Mouse (Mus musculus) cortical plate, adult 2 months (tissue): ENCODE measurements around the gene Tsc22d4. TPM values are rescaled to one million over a fixed set of nuclear protein-coding genes. Genes with fewer than 3 reads are reported as not detected.
A peak's percentile ranks its signal among the peaks of the same experiment; 100 is the strongest.

Source experiments
- H3K27ac ChIP-seq: fragments of 200-500 bp; 2 replicates; pipeline ENCODE4 v1.5.1; 2012; ENCODE audit warnings: low read length, control low read depth, inconsistent platforms; ENCODE audit not compliant: insufficient read depth
- H3K4me1 ChIP-seq: fragments of 200-500 bp; 2 replicates; pipeline ENCODE4 v1.6.1; 2011; ENCODE audit warnings: low read length; ENCODE audit not compliant: control insufficient read depth, insufficient read depth
- H3K4me3 ChIP-seq: fragments of 200-500 bp; 2 replicates; pipeline ENCODE4 v1.5.1; 2011; ENCODE audit warnings: mild to moderate bottlenecking, low read length, control low read depth; ENCODE audit not compliant: insufficient read depth
- CTCF ChIP-seq: fragments of 200-500 bp; IDR thresholded peaks from 2 replicates; pipeline ENCODE4 v1.5.1; 2011; ENCODE audit warnings: mild to moderate bottlenecking, control low read depth, low read length; ENCODE audit not compliant: insufficient read depth; ENCODE audit errors: extremely low read depth
- POLR2A ChIP-seq: fragments of 200-500 bp; IDR thresholded peaks from 2 replicates; pipeline ENCODE4 v1.6.1; 2011; ENCODE audit warnings: mild to moderate bottlenecking, low read length, control low read depth; ENCODE audit not compliant: insufficient read depth; ENCODE audit errors: extremely low read depth
- polyA plus RNA-seq: library from polyadenylated mRNA; depleted of rRNA; stranded (reverse); fragments of >200 nt; gene quantifications from 2 replicates; pipeline ENCODE4 v1.2.3, GENCODE M21; 2012

Tsc22d4 gene
- polyA plus RNA-seq, 1 experiment, result 366 TPM

- no peaks in the 10 kb centered on the region for H3K4me1 ChIP-seq
- H3K4me3 ChIP-seq, result no peak overlapping the region
- H3K27ac ChIP-seq, result no peak overlapping the region
- no peak for TF ChIP-seq CTCF
- TF ChIP-seq POLR2A, result no peak
Observed at GRCm38 (mm10) chr5:137723840-137724239, 21.7 kb upstream of the Tsc22d4 start.

DNA sequence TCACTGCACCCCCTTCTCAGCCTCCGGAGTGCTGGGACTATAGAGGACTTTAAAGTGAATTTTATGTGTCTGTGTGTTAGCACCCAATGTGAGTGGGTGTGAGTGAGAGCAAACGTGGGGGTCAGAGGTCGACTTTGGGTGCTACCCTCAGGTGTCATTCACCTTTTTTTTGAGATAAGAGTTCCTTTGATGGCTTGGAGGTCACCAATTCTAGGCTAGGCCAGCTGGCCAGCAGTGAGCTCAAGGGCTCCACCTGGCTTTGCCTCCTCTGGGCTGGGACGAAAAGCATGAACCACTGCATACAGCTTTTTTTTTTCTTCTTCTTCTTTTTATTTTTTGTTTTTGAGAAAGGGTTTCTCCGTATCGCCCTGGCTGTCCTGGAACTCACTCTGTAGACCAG lies 18.8 kb upstream of the Tsc22d4 start:
- no peak for TF ChIP-seq POLR2A
- no peak for TF ChIP-seq CTCF
- Histone ChIP-seq H3K4me3 (no peak overlapping the region), H3K4me1 (no peaks in the 10 kb centered on the region)

GRCm38 (mm10) chr5:137733638-137734288 lies 11.8 kb upstream of the Tsc22d4 start:
- H3K4me1 ChIP-seq, result peaks cover 7% of the 10 kb centered on the region
- H3K4me3 ChIP-seq, result peak overlapping the region; percentile 14
- no peak for TF ChIP-seq CTCF
- H3K27ac ChIP-seq, result 0 out of 2 replicates have a peak overlapping the region, but pooled peaks have one; percentile 8

More for the DNA sequence above, 18.8 kb upstream of the Tsc22d4 start:
- no peak overlapping the region for H3K27ac ChIP-seq

DNA sequence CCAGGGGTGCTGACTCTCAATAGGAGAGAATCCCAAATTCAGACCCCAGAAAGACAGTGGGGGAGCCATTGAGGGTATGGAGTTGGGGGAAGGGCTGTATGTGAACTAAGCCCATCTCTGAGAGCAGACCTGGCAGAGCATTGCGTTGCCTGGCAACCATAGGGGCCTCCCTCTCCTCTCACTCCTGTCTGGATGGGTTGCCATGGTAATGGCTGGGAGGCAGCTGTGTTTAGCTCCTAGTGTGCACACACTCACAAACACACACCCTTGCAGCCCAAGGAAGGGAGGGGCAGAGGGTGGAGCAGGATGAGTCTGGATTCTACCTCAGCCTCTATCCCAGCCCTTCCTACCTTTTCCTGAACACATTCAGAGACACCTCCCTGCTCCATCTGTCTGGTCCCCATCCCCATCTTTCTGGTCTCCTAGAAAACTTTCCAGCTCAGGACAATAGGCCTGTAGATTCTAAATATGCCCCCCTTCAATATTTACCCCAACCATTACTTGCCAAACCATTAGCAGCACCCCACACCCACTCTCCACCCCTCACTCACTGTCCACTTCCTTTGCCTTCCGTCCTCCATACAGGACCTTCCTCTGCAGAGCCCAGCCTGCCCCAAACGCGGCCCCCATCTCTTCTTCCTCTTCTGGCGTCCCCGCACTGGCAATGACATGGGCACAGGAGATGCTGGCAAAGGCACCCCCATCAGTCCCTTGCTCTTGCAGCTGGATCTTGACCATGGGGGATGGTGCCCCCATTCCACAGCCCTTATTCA lies 11.1 kb upstream of the Tsc22d4 start:
- TF ChIP-seq CTCF, result no peak
- TF ChIP-seq POLR2A, result peak; percentile 56; the same call in 1 of the 2 replicates
- Histone ChIP-seq H3K4me1 (peaks cover 7% of the 10 kb centered on the region), H3K27ac (peak overlapping the region; percentile 12; the same call in 1 of the 2 replicates), H3K4me3 (no peak overlapping the region)

DNA sequence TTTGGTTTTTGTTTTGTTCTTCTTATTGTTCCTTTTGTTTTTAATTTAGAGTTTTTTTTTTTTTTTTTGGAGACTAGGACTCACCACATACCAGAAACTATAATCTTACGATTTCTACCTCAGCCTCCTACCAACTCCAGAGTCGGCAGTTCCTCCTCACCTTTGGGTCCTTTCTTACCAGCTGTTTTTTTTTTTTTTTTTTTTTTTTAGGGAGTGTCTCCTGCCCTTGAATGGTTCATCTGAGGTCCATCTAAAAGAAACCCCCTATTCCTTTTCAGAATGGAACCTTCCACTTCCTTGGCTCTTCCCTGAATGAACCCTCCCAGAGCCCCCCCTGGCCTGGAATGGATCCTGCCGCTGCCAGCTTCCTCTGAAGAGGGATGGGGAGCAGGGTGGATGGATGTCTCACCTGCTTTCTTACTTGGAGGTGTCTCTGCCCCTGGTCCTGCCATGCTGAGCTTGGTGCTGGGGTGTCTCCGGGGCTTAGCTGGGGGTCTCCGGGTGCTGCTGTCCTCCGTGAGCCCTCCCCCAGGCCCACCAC lies 8.1 kb upstream of the Tsc22d4 start:
- H3K4me3 ChIP-seq, result no peak overlapping the region; the same call in 1 of the 2 replicates
- TF ChIP-seq CTCF (no peak), POLR2A (0 out of 2 replicates have a peak, but pooled peaks have one; percentile 31)
- peaks cover 7% of the 10 kb centered on the region for H3K4me1 ChIP-seq
- H3K27ac ChIP-seq, result no peak overlapping the region

DNA sequence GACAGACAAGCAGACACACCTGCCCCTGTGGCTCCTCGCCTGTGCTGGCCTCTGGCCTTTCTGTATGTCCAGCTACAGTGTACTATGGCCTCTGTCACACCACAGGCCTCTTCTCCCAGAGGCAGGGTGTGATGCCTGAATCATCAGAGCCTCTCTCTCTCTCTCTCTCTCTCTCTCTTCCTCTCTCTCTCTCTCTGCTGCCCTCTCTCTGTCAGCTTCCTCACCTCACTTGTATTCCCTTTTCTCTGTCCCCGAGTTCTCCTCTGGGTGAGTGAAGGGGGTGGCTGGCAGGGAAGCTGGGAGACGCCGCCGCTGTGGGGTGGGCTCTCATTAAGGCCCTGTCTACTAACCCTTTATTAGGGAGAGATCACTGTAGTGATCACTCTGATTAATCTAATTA lies 7.0 kb upstream of the Tsc22d4 start:
- TF ChIP-seq CTCF, result peak; percentile 42; the same call in 1 of the 2 replicates
- TF ChIP-seq POLR2A, result no peak
- Histone ChIP-seq H3K4me1 (peaks cover 7% of the 10 kb centered on the region), H3K4me3 (peak overlapping the region; percentile 9; the same call in 1 of the 2 replicates), H3K27ac (0 out of 2 replicates have a peak overlapping the region, but pooled peaks have one; percentile 23)

DNA sequence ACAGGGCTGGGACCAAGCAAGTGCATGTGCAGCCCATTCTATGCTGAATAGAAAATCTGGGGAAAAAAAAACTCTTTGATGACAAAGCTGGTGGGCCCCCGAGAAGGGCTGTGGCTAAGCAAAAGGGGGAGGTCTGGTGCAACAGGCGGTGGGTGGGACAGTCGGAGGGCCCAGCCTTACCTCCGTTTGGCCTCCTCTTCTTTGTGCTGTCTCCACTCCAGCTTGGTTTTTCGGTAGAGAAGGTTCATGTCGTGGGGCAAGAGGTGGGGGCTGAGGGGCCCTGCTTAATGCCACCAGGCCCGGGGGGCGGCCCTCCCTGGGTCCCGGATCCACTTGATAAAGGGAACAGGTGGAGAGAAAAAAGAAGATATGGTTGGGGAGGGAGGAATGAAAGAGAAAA lies 6.1 kb upstream of the Tsc22d4 start:
- TF ChIP-seq POLR2A, result no peak
- TF ChIP-seq CTCF, result no peak
- H3K27ac ChIP-seq, result no peak overlapping the region
- H3K4me1 ChIP-seq, result peaks cover 2% of the 10 kb centered on the region
- peak overlapping the region; percentile 89 for H3K4me3 ChIP-seq

- Histone ChIP-seq H3K4me1 (peaks cover 2% of the 10 kb centered on the region), H3K4me3 (peak overlapping the region; percentile 89), H3K27ac (peak overlapping the region; percentile 43; the same call in 1 of the 2 replicates)
- no peak for TF ChIP-seq CTCF
- TF ChIP-seq POLR2A, result no peak
Observed at GRCm38 (mm10) chr5:137740506-137740905, 5.0 kb upstream of the Tsc22d4 start.

- Histone ChIP-seq H3K4me3 (peak within 1 kb of the TSS; percentile 89), H3K27ac (peak within 1 kb of the TSS; percentile 49; the same call in 1 of the 2 replicates), H3K4me1 (peaks cover 2% of the 10 kb centered on the region)
- TF ChIP-seq POLR2A, result peak; percentile 23; the same call in 1 of the 2 replicates
- TF ChIP-seq CTCF, result peak; percentile 22; the same call in 1 of the 2 replicates
Observed at GRCm38 (mm10) chr5:137741023-137741931, 4.3 kb upstream of the Tsc22d4 start, which contains the start of gene Nyap1. Gene Nyap1 (minus strand): TSS chr5:137741607.
